Mouse (Mus musculus) cerebellum, postnatal 25 days (tissue): Measurements from ENCODE around the gene Anxa2.

Experiments
- DNase-seq, 2 experiments: peaks; one replicate each; pipeline ENCODE4 v3.0.0; 2021; ENCODE audit warnings: mixed read lengths in 2 of 2

Gene Anxa2

DNA sequence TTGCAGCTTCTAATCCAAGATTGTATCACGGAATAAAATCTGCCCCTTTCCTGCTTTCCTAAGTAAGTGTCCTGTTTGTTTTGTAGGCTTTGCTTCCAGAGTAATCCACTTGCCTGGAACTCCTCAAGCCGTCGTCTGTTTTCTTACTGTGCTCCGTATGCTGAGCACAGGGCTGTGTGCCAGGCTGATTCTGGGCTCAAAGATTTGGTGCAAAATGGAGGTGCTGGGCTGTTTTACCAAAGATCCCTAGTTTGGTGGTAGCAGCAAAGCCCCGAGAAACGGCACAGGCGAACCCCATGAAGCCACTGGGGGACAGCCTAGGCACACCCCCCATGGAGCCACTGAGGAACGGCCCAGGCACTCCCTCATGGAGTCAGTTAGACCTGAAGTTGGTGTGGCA, 60.8 kb downstream of the Anxa2 start:
- DNase-seq: peak in 1 of 2 experiments; percentile 36

DNA sequence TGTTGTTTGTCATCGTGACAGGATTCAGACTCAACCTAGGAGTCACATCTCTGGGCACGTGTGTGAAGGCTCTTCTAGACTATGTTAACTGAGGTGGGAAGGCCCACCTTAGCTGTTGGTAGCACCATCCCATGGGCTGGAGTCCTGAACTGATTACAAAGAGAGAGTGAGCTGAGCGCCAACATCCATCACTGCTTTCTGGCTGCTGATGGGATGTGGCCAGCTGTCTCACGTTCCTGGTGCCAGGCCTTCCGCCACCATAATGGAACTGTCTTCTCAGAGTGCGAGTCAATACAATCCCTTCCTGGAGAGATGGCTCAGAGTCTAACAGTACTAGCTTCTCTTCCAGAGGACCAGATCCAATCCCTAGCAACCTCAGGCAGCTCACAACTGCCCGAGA, 62.0 kb downstream of the Anxa2 start:
- DNase-seq: no peak

GRCm38 (mm10) chr9:69517387-69518035, 64.1 kb downstream of the Anxa2 start:
- peak; percentile 16 to 19 for DNase-seq
